Mouse (Mus musculus) adipocyte (in vitro differentiated cells): ENCODE measurements around the gene Tmem201.

Experiments
- DNase-seq: peaks from one replicate; pipeline ENCODE4 v3.0.0-alpha.2; 2016; ENCODE audit warnings: low spot score

Tmem201 gene

GRCm38 (mm10) chr4:149679056-149679770, 58.6 kb downstream of the Tmem201 start:
- DNase-seq: no peak

DNA sequence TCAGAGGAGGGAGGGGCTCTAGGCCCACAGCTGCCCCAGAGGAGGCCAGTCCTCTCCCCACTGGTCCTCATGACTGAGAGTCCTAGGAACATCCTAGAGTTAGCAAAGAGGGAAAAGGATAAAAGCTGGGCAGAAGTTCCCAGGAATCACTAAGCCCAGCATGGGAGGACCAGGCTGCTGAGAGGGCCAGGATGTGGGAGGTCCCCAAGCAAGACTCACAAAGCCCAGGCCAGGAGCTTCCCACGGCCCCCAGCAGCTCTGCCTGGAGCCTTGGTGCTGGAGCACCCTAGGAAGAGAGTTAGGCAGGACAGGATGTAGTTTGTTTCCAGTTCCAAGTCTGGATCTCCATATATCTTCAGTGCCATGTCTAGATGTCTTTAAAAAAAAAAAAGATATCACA, 59.8 kb downstream of the Tmem201 start:
- DNase-seq: no peak

- no peak for DNase-seq
Observed at GRCm38 (mm10) chr4:149675378-149676261, 62.2 kb downstream of the Tmem201 start.

GRCm38 (mm10) chr4:149674814-149675377, 62.9 kb downstream of the Tmem201 start:
- no peak for DNase-seq

DNA sequence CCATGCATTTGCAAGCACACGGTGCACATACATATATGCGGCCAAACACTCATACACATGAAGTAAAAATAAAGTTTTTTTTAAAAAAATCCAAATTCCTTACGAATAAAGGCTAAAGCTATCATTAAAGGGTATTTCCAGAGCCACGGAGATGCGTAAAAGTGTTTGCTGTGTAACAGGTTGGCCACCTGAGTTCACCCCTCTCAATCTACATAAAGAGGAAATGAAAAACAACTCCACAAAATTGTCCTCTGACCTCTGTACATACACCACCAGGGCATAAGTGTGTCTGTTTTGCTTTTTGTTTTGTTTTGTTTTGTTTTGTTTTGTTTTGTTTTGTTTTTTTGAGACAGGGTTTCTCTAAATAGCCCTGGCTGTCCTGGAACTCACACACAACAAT, 65.1 kb downstream of the Tmem201 start:
- DNase-seq: no peak

DNA sequence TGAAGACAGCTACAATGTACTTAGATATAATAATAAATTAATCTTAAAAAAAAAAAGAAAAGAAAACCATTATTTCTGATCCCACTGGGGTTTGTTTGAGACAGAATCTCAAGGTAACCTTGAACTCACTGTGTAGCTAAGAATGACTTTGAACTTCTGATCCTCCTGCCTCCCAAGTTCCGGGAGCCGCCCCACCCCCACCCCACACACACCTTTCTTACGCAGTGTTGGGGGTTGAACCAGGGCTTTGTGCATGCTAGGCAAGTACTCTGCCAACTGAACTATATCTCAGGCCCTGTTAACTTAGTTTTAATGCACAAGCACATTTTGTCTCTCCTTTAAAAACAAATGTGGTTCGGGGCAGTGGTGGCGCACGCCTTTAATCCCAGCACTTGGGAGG, 66.7 kb downstream of the Tmem201 start:
- DNase-seq: no peak

- no peak for DNase-seq
Observed at GRCm38 (mm10) chr4:149665692-149666090, 72.2 kb downstream of the Tmem201 start.
